Mouse (Mus musculus): Measurements from ENCODE around the gene Kcne4. TPM values are rescaled to one million over a fixed set of nuclear protein-coding genes. Genes with fewer than 3 reads are reported as not detected.
"Not testable (repeated sequence)": the region's sequence is repeated elsewhere in the genome, so short reads cannot be mapped to it uniquely, and the experiment has no call there.

The Kcne4 gene
- total RNA-seq (2017): not detected in 2 replicates

- ATAC-seq (ENCODE audit: extremely low read depth, insufficient number of reproducible peaks, low FRiP score, poor library complexity, severe bottlenecking): no peak
Observed at GRCm38 (mm10) chr1:78816639-78817038, at the start of gene Kcne4. TSS of gene Kcne4 (plus strand) at chr1:78816758.

DNA sequence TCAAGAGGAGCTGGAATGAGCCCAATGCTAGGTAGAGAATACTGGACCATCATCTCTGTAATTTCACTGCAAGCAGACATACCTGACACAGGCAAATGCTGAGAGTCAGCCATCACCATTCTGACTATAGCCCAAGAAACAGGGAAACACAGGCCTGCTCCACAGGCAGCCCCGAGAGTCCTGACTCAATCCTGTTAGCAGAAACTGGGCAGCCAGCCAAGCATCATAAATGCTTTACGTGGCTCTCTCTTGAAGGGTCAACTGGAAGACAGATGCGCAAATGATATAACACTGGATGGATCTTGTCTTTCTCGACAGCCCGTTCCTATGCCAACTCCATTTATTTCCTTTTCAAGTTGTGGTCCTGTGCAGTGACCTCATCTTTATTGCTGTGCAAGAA lies 34.7 kb upstream of the Kcne4 start:
- ATAC-seq (ENCODE audit: extremely low read depth, insufficient number of reproducible peaks, low FRiP score, poor library complexity, severe bottlenecking): no peak

- not testable (repeated sequence) for ATAC-seq (ENCODE audit: extremely low read depth, insufficient number of reproducible peaks, low FRiP score, poor library complexity, severe bottlenecking)
Observed at GRCm38 (mm10) chr1:78784936-78785335, 31.6 kb upstream of the Kcne4 start.

GRCm38 (mm10) chr1:78789744-78790143 lies 26.8 kb upstream of the Kcne4 start:
- no peak for ATAC-seq (ENCODE audit: extremely low read depth, insufficient number of reproducible peaks, low FRiP score, poor library complexity, severe bottlenecking)

DNA sequence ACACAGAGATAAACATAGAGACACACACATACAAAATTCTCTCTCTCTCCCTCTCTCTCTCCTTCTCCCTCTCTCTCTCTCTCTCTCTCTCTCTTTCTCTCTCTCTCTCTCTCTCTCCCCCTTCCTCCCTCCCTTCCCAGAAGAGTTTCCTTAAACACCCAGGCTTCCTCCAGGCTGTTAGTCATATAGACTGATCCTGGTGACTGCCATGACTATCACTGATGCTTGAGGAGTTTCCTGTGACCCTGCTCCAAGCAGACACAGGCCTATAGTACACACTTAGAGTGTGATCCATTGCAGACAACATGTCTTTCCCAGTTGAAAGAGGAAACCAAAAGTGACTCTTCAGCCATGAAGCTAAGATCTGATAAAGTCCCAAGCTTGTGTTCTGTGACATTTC lies 9.1 kb upstream of the Kcne4 start:
- ATAC-seq (ENCODE audit: extremely low read depth, insufficient number of reproducible peaks, low FRiP score, poor library complexity, severe bottlenecking): no peak

GRCm38 (mm10) chr1:78809819-78810218 lies 6.7 kb upstream of the Kcne4 start:
- no peak for ATAC-seq (ENCODE audit: extremely low read depth, insufficient number of reproducible peaks, low FRiP score, poor library complexity, severe bottlenecking)

GRCm38 (mm10) chr1:78810904-78811303 lies 5.7 kb upstream of the Kcne4 start:
- ATAC-seq (ENCODE audit: extremely low read depth, insufficient number of reproducible peaks, low FRiP score, poor library complexity, severe bottlenecking): no peak

GRCm38 (mm10) chr1:78811975-78812490 lies 4.5 kb upstream of the Kcne4 start:
- no peak for ATAC-seq (ENCODE audit: extremely low read depth, insufficient number of reproducible peaks, low FRiP score, poor library complexity, severe bottlenecking)

GRCm38 (mm10) chr1:78817756-78818155 lies 1.2 kb downstream of the Kcne4 start:
- ATAC-seq (ENCODE audit: extremely low read depth, insufficient number of reproducible peaks, low FRiP score, poor library complexity, severe bottlenecking): no peak

GRCm38 (mm10) chr1:78818630-78819526 lies 2.3 kb downstream of the Kcne4 start:
- no peak for ATAC-seq (ENCODE audit: extremely low read depth, insufficient number of reproducible peaks, low FRiP score, poor library complexity, severe bottlenecking)

- no peak for ATAC-seq (ENCODE audit: extremely low read depth, insufficient number of reproducible peaks, low FRiP score, poor library complexity, severe bottlenecking)
Observed at GRCm38 (mm10) chr1:78819592-78819991, 3.0 kb downstream of the Kcne4 start.

DNA sequence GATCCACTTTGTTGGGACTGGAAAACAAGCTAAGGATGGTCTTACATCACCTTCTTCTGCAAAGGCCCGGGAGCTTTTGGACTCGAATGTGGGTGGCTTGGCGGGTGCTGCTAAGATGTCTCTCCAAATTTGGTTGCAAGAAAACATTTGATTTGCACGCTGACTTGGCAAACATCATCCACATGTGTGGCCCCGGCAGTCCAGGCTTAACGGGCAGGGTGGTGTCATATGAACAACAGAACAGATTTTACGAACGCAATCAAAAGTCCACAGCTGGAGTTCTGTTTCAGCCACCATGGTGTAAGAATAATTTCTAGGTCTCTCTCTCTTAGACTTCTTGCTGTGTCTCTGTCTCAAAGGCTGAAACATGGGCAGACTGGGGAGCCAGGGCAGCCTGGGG lies 3.6 kb downstream of the Kcne4 start:
- ATAC-seq (ENCODE audit: extremely low read depth, insufficient number of reproducible peaks, low FRiP score, poor library complexity, severe bottlenecking): no peak

DNA sequence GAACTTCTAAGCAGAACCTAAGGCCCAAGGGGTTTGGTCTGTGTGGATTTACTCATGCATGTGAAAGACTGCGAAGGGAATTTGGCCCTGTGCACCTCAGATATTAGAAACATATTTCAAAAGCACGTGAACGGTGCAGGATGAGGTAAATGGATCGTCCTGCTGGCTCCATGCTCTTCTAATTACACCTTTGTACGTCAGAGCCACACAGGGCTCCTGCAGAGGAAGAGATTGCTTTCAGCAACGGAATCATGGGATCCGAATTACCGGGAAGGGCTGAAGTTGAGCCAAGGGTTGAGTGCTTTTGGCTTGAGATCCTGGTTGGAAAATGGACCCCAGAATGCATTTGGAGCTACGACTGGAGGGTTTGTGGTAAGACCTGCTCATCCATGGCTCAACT lies 4.6 kb downstream of the Kcne4 start:
- no peak for ATAC-seq (ENCODE audit: extremely low read depth, insufficient number of reproducible peaks, low FRiP score, poor library complexity, severe bottlenecking)

DNA sequence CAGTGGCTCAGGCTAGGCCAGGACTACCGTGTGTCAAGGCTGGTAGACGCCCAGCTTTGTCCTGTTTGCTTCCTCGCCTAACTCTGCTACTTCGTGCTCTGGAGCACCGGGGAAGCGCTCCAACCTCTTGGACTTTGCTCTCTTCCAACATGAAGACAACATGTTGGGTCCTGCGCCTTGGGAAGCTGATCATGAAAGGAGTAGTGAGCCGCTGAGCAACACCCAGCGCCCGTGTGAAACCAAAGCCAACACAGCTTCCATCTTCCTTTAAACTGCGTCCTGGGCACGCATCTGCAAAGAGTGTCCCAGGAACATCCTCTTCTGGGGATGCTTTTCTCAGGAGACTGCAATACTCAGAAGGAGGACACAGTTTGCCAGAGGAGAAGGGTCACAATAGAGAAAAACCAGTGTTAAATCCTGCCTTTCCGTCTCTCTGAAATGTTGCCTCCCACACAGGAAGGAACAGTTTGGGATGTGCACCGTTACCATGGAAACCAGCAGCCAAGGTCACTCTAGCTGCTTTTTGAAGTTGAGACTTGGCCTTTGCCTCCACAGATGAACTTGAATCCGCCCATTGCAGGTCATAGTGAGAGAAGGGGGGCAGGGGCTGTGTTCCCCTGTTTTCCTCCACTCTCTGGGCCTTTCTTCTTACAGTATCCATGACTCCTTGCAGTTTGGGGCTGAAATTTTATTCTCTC lies 5.3 kb downstream of the Kcne4 start:
- no peak for ATAC-seq (ENCODE audit: extremely low read depth, insufficient number of reproducible peaks, low FRiP score, poor library complexity, severe bottlenecking)

DNA sequence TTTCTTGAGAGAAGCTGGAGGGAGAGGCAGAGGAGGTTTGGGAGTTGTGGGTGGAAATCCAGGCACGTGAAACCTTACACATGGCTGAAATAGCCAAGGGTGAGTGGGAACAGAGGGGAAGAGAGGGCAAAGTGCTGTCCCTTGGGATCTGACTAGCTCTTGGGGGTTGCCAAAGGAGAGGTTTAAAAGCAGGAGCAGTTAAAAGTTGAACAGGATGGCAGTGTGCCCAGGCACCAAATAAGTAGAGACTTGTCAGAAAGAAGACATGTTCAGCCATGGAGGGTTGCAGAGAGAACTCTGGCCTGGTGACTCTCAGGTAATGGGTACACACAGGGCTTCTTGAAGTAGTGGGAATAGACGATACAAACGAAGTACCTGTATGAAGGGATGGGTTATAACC lies 8.7 kb downstream of the Kcne4 start:
- ATAC-seq (ENCODE audit: extremely low read depth, insufficient number of reproducible peaks, low FRiP score, poor library complexity, severe bottlenecking): no peak

DNA sequence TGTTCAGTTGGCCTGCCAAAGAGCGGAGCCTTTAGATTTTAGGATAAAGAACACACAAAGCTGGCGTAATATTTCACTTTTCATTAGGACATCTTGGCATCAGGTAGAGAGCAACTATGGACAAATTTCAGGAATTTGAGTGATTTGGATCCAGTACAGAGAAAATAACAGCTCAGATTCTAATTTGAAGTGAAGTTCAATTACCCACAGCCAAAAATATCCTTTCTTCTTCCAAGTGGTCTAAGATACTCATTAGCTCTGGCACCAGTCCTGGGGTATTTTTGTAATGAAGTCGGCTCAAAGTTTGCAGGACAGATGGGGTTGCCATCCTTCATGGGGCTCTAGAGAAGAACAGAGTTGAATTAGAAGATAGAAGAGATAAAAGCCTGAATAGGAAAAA lies 21.9 kb downstream of the Kcne4 start:
- no peak for ATAC-seq (ENCODE audit: extremely low read depth, insufficient number of reproducible peaks, low FRiP score, poor library complexity, severe bottlenecking)

DNA sequence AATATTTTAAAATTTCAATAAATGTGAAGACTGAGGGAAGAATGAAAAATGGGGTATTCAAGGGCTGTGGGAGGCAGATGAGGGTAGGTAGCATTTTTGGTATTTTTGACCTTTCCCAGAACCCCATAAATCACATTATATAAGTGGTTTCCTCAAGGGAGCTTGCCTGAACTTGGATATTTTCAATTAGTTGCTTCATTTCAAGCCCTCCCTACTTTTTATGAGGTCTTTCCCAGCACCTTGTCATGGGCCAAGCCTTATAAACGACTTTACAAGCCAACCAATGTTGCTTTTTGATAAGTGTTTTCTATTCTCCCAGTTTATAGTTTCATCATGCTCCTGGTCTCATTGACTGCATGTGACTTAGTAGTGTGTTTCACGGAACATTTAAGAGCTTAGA lies 24.2 kb downstream of the Kcne4 start:
- ATAC-seq (ENCODE audit: extremely low read depth, insufficient number of reproducible peaks, low FRiP score, poor library complexity, severe bottlenecking): no peak

DNA sequence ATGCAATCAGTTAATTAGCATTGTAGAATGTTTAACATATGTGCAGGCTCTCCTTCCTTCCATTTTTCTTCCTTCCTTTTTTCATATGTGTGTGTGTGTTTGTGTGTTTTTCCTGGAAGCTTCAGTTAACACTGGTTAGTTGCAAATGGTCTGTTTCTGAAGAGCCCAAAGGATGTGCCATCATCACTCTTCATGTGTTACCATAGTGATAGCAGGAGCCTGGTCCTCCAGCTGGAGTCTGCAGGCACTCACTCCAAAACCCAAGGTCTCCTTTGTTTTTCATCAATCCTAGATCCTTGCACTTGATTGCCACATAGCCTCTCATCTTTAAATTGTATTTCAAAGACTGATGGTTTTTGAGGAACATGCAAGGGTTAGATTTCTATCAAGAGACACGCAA lies 29.1 kb downstream of the Kcne4 start:
- no peak for ATAC-seq (ENCODE audit: extremely low read depth, insufficient number of reproducible peaks, low FRiP score, poor library complexity, severe bottlenecking)

- no peak for ATAC-seq (ENCODE audit: extremely low read depth, insufficient number of reproducible peaks, low FRiP score, poor library complexity, severe bottlenecking)
Observed at GRCm38 (mm10) chr1:78846471-78846870, 29.9 kb downstream of the Kcne4 start.

Measured in neutrophil, adult 5-6 weeks (primary cell).